Mouse (Mus musculus): Measurements from ENCODE around the gene Aff3. TPM values are rescaled to one million over a fixed set of nuclear protein-coding genes. Genes with fewer than 3 reads are reported as not detected.

Gene Aff3
- total RNA-seq, 1 experiment from 2014 or later = 189 TPM

- no peak for ATAC-seq (ENCODE audit: extremely low read depth, insufficient number of reproducible peaks, low FRiP score, poor library complexity, severe bottlenecking)
These were observed 277.3 kb downstream of the Aff3 start for GRCm38 (mm10) chr1:38387438-38387837.

GRCm38 (mm10) chr1:38384457-38385121 is 280.2 kb downstream of the Aff3 start:
- no peak for ATAC-seq (ENCODE audit: extremely low read depth, insufficient number of reproducible peaks, low FRiP score, poor library complexity, severe bottlenecking)

- ATAC-seq (ENCODE audit: extremely low read depth, insufficient number of reproducible peaks, low FRiP score, poor library complexity, severe bottlenecking) = no peak
These were observed 280.7 kb downstream of the Aff3 start for GRCm38 (mm10) chr1:38384010-38384409.

GRCm38 (mm10) chr1:38382683-38383082 is 282.1 kb downstream of the Aff3 start:
- ATAC-seq (ENCODE audit: extremely low read depth, insufficient number of reproducible peaks, low FRiP score, poor library complexity, severe bottlenecking) = no peak

- ATAC-seq (ENCODE audit: extremely low read depth, insufficient number of reproducible peaks, low FRiP score, poor library complexity, severe bottlenecking) = no peak
These were observed 286.8 kb downstream of the Aff3 start for GRCm38 (mm10) chr1:38377930-38378329.

- ATAC-seq (ENCODE audit: extremely low read depth, insufficient number of reproducible peaks, low FRiP score, poor library complexity, severe bottlenecking) = no peak
These were observed 295.6 kb downstream of the Aff3 start for GRCm38 (mm10) chr1:38369166-38369565.

- no peak for ATAC-seq (ENCODE audit: extremely low read depth, insufficient number of reproducible peaks, low FRiP score, poor library complexity, severe bottlenecking)
These were observed 296.6 kb downstream of the Aff3 start for GRCm38 (mm10) chr1:38368081-38368689.

- ATAC-seq (ENCODE audit: extremely low read depth, insufficient number of reproducible peaks, low FRiP score, poor library complexity, severe bottlenecking) = no peak
These were observed 297.2 kb downstream of the Aff3 start for GRCm38 (mm10) chr1:38367404-38368080.

- no peak for ATAC-seq (ENCODE audit: extremely low read depth, insufficient number of reproducible peaks, low FRiP score, poor library complexity, severe bottlenecking)
These were observed 300.9 kb downstream of the Aff3 start for GRCm38 (mm10) chr1:38363856-38364255.

- no peak for ATAC-seq (ENCODE audit: extremely low read depth, insufficient number of reproducible peaks, low FRiP score, poor library complexity, severe bottlenecking)
These were observed 302.5 kb downstream of the Aff3 start for GRCm38 (mm10) chr1:38362275-38362674.

GRCm38 (mm10) chr1:38358797-38359349 is 305.9 kb downstream of the Aff3 start:
- no peak for ATAC-seq (ENCODE audit: extremely low read depth, insufficient number of reproducible peaks, low FRiP score, poor library complexity, severe bottlenecking)

GRCm38 (mm10) chr1:38357933-38358796 is 306.6 kb downstream of the Aff3 start:
- no peak for ATAC-seq (ENCODE audit: extremely low read depth, insufficient number of reproducible peaks, low FRiP score, poor library complexity, severe bottlenecking)

GRCm38 (mm10) chr1:38354585-38354984 is 310.2 kb downstream of the Aff3 start:
- no peak for ATAC-seq (ENCODE audit: extremely low read depth, insufficient number of reproducible peaks, low FRiP score, poor library complexity, severe bottlenecking)

GRCm38 (mm10) chr1:38347346-38347745 is 317.4 kb downstream of the Aff3 start:
- ATAC-seq (ENCODE audit: extremely low read depth, insufficient number of reproducible peaks, low FRiP score, poor library complexity, severe bottlenecking) = no peak

GRCm38 (mm10) chr1:38334206-38334605 is 330.5 kb downstream of the Aff3 start:
- ATAC-seq (ENCODE audit: extremely low read depth, insufficient number of reproducible peaks, low FRiP score, poor library complexity, severe bottlenecking) = no peak

GRCm38 (mm10) chr1:38332919-38333318 is 331.8 kb downstream of the Aff3 start:
- no peak for ATAC-seq (ENCODE audit: extremely low read depth, insufficient number of reproducible peaks, low FRiP score, poor library complexity, severe bottlenecking)

- no peak for ATAC-seq (ENCODE audit: extremely low read depth, insufficient number of reproducible peaks, low FRiP score, poor library complexity, severe bottlenecking)
These were observed 340.5 kb downstream of the Aff3 start for GRCm38 (mm10) chr1:38324206-38324605.

- no peak for ATAC-seq (ENCODE audit: extremely low read depth, insufficient number of reproducible peaks, low FRiP score, poor library complexity, severe bottlenecking)
These were observed 342.9 kb downstream of the Aff3 start for GRCm38 (mm10) chr1:38321861-38322260.

- ATAC-seq (ENCODE audit: extremely low read depth, insufficient number of reproducible peaks, low FRiP score, poor library complexity, severe bottlenecking) = no peak
These were observed 343.8 kb downstream of the Aff3 start for GRCm38 (mm10) chr1:38320971-38321305.

All from neutrophil, adult 5-6 weeks (primary cell).